Mouse (Mus musculus) mouse embryonic stem cell (cell line): ENCODE measurements around the gene Adgrg1.

Experiments used
- in situ Hi-C, 2 experiments: fragments of 300-500 bp; cut with MboI; formaldehyde crosslinking; loops; 1 replicate in 1 of 2; 3 replicates in 1 of 2; pipeline ENCODE4 v1.14.3; 2019 to 2020; ENCODE audit warnings: low sequenced_read_pairs in 2 of 2, low pct_unique_long_range_greater_than_20kb in 1 of 2, mixed read lengths in 1 of 2; ENCODE audit not compliant: unreplicated experiment in 1 of 2

The Adgrg1 gene

DNA sequence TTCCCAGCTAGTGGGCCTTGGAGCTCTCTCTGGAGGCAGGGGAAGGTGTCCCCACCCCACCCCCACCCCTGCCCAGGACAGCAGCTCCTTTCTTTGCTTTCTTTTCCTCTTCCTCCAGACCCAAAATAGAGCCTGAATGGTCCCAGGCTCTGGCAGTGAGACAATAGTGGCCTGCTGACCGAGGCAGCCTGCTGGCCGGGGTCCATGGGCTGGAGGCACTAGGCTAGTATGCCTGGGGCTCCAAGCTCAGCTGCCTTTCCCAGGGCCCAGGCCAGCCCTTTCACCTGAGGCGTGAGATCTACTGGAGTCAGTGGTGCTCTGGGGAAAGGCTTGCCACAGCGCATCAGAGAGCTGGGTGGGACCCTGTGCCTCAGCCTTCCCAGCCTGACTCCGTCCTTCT, 18.0 kb downstream of the Adgrg1 start:
- in situ Hi-C loops, result no loop called here

DNA sequence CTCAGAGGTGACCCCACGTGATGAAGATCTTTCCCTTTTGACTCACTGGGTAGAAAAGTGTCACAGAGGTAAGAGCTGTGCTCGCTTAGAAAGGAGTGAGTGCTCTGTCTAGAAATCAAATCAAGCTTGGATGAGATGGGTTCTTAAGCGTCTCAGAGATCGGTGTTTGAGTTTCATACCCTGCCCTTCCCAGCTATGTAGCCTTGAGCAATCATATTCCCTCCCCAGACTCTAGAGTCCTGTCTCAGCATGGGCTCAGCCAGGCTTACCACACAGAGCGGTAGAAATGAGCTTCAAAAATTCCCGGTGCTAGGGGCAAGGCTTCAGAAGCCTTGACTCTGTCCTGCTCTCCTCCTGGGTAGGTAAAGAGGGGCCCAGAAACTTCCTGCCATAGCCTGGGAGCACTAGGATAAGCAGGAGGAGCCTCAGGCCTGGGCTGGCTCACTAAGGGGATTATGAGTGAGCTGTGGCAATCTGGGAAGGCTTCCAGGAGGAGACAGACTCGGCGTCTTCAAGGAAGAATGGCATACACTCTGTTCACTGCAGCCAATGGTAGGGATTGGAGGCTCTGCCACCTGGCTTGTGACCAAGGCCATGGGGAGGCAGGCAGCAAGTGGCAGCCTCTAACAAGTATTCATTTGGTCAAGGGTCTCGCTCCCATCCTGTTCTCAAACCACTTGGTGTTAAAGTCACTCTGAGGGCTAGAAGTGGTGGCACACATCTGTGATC, 18.6 kb downstream of the Adgrg1 start:
- in situ Hi-C loops, result no loop called here

DNA sequence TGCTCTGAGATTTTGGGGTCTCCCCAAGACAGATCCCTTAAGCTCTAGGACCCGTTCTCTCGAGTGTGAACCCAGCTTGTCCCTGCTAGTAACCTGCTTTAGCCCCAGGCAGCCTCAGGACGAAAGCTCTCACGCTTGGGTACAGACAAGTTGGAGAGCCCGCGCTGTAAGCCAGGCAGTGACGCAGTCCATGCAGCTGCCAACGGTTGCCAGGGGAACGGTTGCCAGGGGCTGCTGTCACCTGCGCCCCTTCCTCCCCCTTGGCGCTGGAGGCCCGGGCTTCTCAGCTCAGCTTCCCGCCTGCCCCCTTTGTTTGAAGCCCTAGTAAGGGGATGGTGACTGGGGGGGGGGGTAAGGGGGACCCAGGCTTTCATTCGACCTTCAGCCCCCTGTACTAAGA, 19.5 kb downstream of the Adgrg1 start:
- in situ Hi-C loops, result no loop called here

DNA sequence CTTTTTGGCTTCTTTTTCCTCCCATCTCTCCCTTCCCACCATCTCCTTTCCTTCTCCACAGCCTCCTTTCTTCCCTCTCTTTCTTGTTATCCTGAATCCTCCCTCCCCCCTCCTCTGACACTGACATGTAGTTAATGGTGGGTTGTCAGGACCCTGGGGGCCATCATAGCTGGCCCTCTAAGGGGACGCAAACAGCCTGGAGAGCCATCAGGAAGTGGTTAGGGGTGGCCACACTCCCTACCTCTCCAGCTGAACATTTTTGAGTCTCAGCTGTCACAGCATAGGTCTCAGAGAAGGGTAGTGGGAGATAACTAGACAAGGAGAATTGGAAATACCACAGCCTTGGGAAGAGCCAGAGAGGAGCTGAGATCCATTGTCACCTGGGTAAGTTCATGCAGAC, 20.0 kb downstream of the Adgrg1 start:
- in situ Hi-C loops, result no loop called here

DNA sequence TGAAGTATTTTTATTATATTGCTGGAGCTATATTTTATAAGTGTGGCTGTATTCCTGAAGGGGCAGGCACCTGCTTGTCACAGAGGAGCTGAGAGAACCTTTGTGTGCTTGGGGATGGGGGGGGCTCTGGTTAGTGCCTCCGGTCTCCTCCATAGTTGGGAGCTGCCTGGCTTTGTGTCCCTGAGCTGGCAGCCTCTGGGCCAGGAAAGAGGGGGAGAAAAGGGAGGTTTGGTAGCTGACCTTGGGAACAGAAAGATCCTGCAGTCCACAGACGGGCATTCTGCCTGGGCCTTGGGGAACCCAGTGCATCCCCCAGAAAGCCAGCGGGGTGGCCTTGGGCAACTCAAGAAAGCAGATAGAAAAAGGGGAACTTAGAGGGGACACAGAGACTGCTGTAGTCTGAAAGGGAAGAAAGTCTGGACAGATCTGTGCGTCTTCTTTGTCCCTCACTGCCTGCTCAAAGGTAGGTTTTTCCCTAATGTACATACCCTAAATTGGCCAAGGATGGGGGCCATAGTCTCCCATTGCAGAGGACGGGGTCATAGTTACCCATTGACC, 20.9 kb downstream of the Adgrg1 start:
- in situ Hi-C loops, result no loop called here

DNA sequence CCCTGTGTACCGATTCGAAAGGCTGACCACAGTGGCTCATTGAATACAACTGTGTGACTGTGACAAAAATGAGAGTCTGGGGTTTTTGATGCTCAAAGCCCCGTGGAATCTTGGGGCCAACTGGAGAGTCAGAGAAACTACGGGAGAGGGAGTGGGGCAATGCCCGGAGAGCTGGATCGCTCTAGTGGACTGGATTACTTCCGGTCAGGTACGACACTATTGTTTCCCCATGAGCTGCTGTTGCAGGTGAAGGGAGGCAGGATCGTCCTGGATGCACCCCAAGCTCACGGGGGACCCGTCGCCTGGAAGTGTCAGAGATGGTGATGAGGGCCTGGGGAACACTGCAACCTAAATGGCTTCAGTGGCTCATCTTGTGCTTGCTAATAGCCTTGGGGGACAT, 21.5 kb downstream of the Adgrg1 start:
- in situ Hi-C loops, result no loop called here

DNA sequence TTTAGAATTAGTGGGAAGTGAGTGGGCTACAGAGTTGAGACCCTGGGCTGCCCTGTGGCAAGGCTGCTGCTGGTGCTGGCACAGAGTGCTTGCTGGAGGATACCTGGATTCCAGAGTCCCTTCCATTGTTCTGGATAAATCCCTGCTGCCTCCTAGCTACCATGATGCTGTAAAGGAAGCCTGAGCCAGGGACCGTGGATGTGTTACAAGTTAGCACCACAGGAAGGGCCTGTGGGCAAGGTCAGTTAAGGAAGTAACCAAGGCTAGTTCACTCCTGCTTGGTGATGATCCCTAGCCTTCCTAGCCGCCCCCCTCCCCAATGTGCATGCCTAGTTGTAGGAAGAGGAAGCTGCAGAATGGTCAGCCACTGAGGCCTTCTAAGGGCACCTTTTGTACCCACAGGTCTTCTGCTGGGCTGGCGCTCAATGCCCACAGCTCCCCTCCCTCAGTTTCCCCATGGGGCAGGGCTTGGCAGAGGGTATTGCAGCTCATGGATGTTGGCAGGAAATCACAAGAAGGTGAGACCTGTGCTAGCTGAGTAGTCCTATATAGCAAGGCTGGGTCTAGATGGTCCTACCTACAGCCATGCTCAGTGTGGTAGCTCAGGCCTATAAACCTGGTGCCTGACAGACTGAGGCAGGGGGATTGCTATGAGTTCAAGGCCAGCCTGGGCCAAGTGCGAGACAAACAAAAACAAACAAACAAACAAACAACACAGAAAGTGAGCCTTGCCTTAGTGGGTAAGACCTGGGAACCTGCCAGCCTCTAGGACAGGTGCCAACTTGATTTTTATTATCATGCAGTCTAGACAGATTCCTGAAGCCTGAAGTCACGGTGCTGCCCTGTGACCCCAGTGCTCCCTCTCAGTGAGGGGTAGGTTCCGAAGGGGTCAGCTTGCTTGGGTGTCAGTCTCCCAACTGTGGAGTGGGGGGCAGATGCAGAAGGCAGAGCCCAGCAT, 22.6 kb downstream of the Adgrg1 start:
- in situ Hi-C loops, result no loop called here

DNA sequence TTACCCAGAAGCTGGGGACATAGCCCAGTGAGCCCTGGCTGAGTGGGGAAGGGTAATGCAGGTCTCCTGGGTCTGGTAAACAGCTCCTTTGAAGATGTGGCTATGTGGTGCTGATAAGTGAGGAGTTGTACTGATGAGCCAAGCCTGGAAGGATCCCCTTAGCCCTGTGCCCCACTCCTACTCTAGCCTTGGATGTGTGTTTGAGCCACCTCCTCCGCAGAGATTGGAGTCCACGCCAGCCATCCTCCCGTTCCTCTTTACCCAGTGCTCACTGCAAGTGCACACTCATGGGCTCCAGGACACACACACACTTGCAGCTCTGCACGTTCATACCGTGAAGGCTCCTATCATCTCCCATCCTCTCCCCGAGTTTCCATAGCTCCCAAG, 23.3 kb downstream of the Adgrg1 start:
- in situ Hi-C loops, result no loop called here

DNA sequence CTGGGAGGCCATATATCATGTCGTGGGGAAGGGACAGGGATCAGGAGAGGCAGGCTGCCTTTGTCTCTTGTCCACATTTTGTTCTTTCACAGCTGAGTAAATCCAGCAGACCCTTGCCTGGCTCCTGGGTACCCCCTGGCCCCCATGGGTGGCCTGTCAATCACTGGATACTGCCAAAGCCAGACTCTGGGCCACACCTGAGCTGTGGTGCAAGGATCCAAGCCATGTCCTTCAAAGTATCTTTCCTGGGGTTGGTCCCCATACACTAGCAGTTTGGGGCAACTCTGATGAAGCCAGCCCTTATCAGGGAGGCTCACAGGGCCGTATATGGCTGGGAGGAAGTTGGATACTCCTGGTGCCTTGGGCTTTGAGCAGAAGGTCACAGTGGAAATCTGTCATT, 23.9 kb downstream of the Adgrg1 start:
- in situ Hi-C loops, result no loop called here

DNA sequence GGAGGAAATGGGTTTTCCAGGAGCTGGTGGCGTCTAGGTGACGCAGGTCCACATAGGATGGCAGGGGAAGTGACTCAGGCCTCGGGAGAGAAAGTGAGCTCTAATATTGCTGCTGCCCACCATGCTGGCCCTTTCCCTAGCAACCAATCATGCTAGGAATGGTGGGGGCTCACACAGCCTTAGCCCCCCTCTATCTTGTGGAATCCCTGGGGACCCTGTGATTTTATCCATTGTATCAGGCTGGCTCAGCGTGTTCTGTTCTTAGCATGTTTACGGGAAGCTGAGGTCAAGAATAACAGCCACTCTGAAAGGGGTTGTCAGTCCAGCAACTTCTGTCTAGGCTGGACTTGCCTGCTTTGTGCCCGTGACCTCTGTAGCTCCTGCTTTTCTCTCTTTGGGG, 24.5 kb downstream of the Adgrg1 start:
- in situ Hi-C loops, result no loop called here

DNA sequence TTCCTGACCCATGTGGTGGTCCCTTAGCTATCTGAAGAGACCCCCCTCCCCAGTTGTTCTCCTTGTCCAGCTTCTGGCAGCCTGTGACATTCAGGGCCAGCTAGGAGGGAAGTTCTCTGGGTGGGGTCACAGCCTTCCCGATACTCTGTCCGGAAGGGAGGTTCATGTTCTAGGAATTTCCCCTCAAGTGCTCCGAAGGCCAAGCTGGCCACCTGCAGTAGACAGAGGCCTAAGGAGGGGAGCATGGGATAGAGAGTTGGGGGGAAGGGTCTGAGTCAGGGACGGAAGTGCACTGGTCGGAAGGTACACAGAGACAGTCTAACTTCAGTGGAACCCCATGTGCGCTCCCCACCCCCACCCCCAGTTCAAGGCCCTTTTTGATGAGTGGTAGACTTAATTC, 25.4 kb downstream of the Adgrg1 start:
- in situ Hi-C loops, result loop anchor here (5.0 to 10.0 kb wide), 2 partner anchors 53 to 55 kb away; no protein-coding TSS in a partner anchor

DNA sequence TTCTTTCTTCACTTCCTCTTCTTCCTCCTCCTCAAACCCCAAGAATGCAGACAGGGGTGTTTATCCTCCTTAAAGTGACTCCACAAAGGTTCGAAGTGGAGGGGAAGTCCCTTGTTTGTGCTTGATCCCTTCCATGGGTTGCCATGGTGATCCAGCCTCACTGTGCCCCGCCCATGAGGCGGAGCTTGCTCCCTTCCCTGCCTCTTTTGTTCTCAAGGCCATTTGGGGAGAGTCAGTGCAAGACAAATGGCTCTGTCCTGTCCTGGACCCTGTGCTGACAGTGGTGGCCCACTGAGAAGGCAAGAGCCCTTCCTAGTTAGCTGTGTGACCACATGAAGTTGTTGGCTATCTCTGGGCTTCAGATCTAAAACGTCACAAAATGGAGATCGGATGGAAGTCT, 26.1 kb downstream of the Adgrg1 start:
- in situ Hi-C loops, result loop anchor here (5.0 to 10.0 kb wide), 2 partner anchors 53 to 56 kb away; no protein-coding TSS in a partner anchor

DNA sequence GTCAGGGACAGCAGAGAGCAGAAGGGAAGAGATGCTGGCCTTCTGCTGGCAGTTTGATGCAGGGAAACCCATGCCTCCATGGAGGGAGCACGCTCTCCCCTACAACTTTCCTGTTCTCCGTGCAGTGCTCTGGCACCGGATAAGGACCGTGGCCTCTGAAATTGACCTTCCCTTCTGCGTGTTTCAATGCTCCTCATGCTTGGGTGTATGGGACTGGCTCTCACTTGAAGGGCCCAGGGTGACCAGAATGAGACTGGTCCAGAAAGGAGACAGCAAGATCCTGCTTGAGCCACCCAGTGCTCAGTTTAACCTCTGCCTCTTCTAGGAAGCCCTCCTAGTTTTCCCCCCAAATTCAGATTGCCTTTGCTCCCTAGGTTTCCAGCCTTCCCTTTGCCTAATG, 26.6 kb downstream of the Adgrg1 start:
- in situ Hi-C loops, result loop anchor here (5.0 to 10.0 kb wide), 2 partner anchors 54 to 56 kb away; no protein-coding TSS in a partner anchor

DNA sequence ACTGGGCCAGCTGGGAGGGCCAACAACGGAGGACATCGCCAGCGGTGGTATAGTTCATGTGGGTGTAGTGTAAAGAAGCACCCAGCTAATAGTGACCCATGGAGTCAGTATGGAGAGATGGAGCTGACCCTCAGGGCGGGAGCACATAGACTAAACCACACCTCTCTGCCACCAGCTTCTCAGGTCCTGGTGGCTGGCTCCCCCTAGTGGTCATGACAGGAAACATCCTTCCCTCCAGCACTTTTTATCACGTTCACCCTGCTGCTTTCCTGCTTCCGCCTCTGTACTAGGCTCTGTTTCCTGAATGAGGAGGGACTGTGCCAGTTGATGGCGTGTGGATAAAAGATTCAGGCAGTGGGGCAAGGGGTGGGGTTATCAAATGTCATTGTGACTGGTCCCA, 27.1 kb downstream of the Adgrg1 start:
- in situ Hi-C loops, result loop anchor here (5.0 to 10.0 kb wide), 2 partner anchors 54 to 57 kb away; no protein-coding TSS in a partner anchor

DNA sequence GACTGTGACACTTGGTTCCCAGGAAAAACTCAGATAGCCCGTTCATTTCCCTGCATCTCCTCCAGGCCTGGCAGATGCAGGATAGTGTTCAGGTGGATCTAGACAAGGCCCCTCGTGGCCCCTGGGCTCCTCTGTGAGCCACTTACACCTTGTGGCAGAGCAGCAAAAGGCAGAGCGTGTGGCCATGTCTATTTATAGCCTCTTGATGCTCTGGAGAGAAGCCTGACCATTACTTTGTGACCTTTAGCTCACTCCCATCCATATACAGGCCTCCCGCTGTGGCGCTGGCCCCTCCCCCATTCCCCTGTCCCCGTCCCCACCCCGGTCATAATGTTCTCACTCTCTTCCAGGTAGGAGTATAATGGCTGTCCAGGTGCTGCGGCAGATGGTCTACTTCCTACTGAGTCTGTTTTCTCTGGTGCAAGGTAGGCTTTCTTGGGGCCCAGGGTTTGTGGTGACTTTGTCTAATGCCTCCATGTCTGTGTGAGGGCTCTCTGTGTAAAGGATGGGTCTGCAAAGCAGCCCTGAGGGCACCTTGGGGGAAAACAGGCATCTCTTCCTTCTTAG, 27.6 kb downstream of the Adgrg1 start:
- in situ Hi-C loops, result loop anchor here (5.0 to 10.0 kb wide), 2 partner anchors 55 to 57 kb away; no protein-coding TSS in a partner anchor

DNA sequence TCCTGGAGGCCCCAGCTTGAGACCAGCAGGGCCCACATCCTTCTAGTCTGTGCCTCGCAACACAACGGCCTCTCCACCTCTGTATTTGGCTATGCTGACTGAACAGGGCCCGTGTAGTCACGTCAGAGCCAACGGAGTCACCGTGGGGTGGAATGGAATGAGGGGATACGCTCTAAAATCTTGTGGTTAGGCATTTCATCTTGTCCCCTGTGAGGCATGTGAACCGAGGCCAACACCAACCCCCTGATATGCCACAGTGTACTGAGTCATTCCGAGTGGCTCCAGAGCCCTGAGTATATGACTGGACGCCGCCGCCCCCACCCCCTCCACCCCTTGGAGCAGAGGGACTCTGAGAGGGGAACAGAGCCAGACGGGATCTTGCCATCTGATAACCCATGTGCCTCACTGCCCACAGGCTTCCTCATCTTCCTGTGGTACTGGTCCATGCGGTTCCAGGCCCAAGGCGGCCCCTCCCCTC, 37.9 kb downstream of the Adgrg1 start:
- in situ Hi-C loops, result no loop called here

DNA sequence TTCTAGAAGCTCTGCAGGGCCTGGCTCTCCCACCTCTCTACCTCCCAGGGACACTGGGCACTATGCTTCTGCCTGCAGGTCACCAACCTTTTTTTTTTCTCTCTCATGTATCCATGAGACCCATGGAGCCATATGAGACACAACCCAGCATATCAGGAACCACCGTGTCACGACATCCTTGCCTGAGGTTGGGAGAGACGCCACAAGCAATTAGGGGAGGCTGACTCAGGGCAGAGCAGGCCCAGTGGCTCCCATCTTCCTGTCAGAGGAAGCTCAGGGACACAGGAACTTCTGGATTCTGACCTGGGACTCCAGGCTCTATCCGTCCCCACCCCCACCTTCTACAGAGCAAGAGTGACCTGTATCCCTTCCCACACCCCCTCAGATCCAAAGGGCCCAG, 41.3 kb downstream of the Adgrg1 start:
- in situ Hi-C loops, result no loop called here

DNA sequence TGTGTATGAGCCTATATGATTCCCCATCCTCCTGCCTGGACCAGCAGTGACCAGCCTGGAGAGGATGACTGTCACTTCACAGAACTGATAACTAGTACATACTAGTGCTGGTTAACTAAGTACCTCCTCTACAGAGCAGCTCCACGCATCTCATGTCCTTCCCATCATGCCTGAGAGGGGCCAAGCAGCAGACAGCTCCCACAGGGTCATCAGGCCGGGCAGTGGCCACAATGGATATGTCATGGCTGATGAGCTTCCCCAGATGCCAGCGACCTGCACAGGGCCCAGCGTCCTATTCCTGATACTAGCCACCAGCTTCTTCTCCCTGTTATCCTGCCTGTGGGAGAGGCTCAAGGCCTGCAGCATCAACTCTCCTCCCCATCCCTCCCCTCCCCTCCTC, 42.1 kb downstream of the Adgrg1 start:
- in situ Hi-C loops, result no loop called here

DNA sequence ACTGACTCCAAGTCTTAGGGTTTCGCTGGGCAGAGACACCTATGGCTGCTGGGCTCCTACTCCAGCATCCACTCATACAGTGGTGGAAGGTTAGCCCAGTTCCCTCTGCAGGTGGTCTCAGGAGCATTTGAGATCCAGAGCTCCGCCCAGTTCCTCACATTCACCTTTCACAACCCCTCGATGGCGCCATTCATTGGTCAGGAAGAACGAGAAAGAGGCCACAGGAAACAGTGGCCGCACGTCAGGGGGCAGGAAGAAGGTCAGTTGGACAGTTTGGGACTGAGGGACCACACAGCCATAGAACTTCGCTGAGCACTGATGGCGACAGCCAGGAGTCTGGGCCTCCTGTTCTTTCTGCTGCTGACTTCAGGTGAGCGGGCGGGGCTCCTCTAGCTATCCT, 42.9 kb downstream of the Adgrg1 start, which contains the start of gene Adgrg3:
Gene Adgrg3, plus strand, starts transcription at position 242 of the 400 bp plus-strand sequence.
- in situ Hi-C loops, result no loop called here
